Mouse (Mus musculus) telencephalon, adult 2 months (tissue): ENCODE results near the gene Tmem138.

Experiments used
- DNase-seq: peaks from one replicate; pipeline ENCODE4 v3.0.0-alpha.2; 2011; ENCODE audit warnings: low read depth, low spot score

The Tmem138 gene

GRCm38 (mm10) chr19:10576690-10577561, at the start of gene Tmem138, which contains the start of gene Cyb561a3:
TSS of gene Tmem138 (minus strand) at chr19:10577362.
TSS of gene Cyb561a3 (plus strand) at chr19:10577172.
- DNase-seq = peak; percentile 98

GRCm38 (mm10) chr19:10608573-10609240, 31.5 kb upstream of the Tmem138 start:
- DNase-seq = no peak

GRCm38 (mm10) chr19:10605901-10606622, 28.9 kb upstream of the Tmem138 start:
- no peak for DNase-seq

- peak; percentile 97 for DNase-seq
Observed at GRCm38 (mm10) chr19:10605293-10605900, 28.2 kb upstream of the Tmem138 start, which contains the start of the genes Ddb1 and Tkfc. TSS of gene Ddb1 (plus strand) at chr19:10605327. TSS of gene Tkfc (minus strand) at chr19:10605654.

- no peak for DNase-seq
Observed at GRCm38 (mm10) chr19:10604534-10604933, 27.4 kb upstream of the Tmem138 start.

GRCm38 (mm10) chr19:10603660-10604523, 26.7 kb upstream of the Tmem138 start:
- DNase-seq = no peak

GRCm38 (mm10) chr19:10602787-10603186, 25.6 kb upstream of the Tmem138 start:
- peak; percentile 73 for DNase-seq

GRCm38 (mm10) chr19:10602247-10602769, 25.1 kb upstream of the Tmem138 start:
- DNase-seq = no peak

- no peak for DNase-seq
Observed at GRCm38 (mm10) chr19:10599648-10600047, 22.5 kb upstream of the Tmem138 start.

GRCm38 (mm10) chr19:10598188-10598587, 21.0 kb upstream of the Tmem138 start:
- DNase-seq = no peak

- DNase-seq = no peak
Observed at GRCm38 (mm10) chr19:10591659-10592377, 14.7 kb upstream of the Tmem138 start.

- no peak for DNase-seq
Observed at GRCm38 (mm10) chr19:10590301-10590700, 13.1 kb upstream of the Tmem138 start.

- no peak for DNase-seq
Observed at GRCm38 (mm10) chr19:10589127-10589857, 12.1 kb upstream of the Tmem138 start.

- no peak for DNase-seq
Observed at GRCm38 (mm10) chr19:10587231-10587630, 10.1 kb upstream of the Tmem138 start.

- no peak for DNase-seq
Observed at GRCm38 (mm10) chr19:10585112-10585511, 8.0 kb upstream of the Tmem138 start.

- DNase-seq = no peak
Observed at GRCm38 (mm10) chr19:10583550-10584146, 6.5 kb upstream of the Tmem138 start.

GRCm38 (mm10) chr19:10581984-10582383, 4.8 kb upstream of the Tmem138 start:
- no peak for DNase-seq

- DNase-seq = no peak
Observed at GRCm38 (mm10) chr19:10580761-10581160, 3.6 kb upstream of the Tmem138 start.
